Mouse (Mus musculus): ENCODE results near the gene Gm47995. TPM values are rescaled to one million over a fixed set of nuclear protein-coding genes. Genes with fewer than 3 reads are reported as not detected.

The Gm47995 gene
- polyA plus RNA-seq, 1 experiment: 0.41 TPM

DNA sequence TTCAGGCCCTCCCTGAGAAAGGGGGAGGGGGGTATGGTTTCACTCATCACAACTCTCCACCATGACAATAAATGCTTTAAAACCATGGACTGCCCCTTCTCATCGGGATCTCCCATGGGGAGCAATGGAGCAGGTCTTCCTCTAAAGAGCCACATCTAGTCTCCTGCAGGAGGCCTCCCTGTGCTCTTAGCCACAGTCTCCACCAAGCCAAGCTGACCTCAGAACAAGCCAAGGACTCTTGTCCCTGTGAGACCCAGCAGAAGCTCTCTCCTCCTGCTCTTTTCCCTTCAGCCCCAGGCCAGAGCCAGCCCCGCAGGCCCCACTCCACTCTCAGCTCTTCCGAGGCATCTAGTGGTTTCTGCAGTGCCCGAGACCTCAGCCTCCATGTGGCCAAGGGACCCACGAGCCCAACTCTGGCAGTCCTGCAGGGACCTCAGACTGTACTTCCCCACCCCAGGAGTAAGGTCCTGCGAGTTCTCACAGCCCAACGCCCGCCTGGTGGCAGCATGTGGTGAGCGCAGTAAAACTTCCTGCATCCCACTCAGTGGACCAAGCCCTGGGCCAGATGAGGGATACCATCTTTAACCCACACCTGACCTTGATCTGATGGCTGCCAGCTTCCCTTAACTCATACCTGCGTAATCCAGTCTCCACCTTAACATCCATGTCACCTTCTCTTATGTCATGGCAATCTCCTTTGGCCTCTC, 24.5 kb downstream of the Gm47995 start:
- DNase-seq (ENCODE audit: low read depth, low spot score): no peak
- 90% methylated on average over 10 of the region's 10 CpGs for WGBS

DNA sequence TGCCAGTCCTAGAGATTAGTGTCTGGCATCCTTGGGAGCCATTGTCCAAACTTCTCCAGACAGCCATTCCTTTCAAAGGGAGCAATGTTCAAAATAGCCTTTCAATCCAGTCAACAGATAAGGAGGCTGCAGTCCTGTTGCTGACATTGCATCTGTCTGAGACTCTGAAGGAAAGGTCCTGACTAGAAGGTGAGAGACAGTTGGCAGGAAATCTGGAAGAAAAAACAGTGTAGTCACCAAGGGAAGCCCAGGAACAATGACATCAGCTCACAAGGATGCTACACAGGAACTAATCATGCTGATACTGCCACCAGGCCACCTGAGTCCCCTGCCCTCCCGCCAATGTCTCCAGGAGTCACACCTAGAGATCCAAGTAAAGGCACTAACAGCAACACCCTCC, 25.1 kb downstream of the Gm47995 start:
- 82% methylated on average over 1 of the region's 1 CpGs for WGBS

DNA sequence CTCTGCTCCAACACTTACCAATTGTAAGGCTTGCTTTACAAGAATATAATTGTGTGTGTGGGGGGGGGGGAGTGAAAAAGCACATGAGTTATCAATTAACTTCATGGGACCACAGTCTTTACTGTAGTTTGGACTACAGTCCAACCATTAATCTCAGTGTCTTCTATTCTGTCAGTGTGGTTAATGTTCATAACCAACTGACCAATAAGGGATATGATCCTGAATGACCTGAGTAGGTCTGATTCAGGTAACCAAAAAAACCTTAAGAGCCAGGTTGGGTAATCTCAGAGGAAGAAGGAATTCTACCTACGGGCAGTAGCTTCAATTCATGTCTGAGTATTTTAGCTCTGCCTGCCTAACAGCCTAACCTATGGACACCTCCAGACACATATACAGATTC, 26.3 kb downstream of the Gm47995 start:
- 90% methylated on average over 1 of the region's 1 CpGs for WGBS
- no peak for DNase-seq (ENCODE audit: low read depth, low spot score)

More for the DNA sequence above, 25.1 kb downstream of the Gm47995 start:
- no peak for DNase-seq (ENCODE audit: low read depth, low spot score)

DNA sequence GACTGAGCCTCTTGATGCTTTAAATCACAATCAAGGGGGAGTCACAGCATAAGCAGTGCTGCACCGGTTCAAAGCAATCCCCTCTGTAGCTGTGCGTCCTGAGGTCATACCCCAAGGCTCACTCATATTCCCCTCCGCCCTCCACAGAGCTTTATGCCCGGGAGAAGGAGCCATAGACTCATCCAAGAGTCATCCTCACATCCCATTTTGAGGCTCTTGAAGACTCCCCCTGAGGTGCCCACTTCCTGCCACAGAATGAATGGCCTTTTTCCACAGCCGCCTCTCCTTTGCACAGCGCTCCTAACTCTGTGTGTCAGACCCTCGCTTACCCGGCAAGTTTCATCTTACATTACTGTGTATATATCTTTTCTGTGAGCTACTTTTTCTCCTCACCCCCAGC, 29.3 kb downstream of the Gm47995 start:
- no peak for DNase-seq (ENCODE audit: low read depth, low spot score)
- 85% methylated on average over 8 of the region's 8 CpGs for WGBS

DNA sequence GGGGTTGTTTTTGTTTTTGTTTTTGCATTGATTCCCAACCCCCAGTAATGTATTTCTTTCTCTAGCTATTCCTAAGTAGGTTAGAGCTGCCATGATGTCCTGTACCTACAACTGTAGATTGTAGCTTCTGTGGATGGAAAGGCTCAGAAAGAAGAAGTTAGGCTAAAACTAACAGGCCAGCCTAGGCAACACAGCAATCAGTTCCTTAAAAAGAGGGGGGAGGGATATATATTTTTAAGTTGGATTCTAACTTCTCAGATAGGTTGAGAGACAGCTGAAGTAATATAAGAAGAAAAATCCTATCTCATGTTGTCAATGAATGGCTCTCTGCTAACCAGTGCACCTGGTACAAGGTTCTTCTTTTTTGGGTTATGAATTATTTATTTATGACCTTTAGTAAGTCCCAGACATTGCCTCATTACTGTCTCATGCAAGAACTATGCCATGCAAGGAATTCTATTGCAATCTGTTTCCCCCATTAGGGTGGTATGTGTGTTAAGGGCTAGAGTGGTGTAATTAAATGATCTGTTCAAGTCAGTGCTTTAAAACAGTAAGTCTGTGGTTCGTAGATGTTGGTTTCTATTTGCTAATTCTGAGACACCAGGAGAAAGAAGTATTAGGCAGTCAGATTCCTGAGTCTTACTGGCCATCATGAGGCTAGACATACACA, 30.2 kb downstream of the Gm47995 start:
- WGBS: 77% methylated on average over 1 of the region's 1 CpGs
- no peak for DNase-seq (ENCODE audit: low read depth, low spot score)

DNA sequence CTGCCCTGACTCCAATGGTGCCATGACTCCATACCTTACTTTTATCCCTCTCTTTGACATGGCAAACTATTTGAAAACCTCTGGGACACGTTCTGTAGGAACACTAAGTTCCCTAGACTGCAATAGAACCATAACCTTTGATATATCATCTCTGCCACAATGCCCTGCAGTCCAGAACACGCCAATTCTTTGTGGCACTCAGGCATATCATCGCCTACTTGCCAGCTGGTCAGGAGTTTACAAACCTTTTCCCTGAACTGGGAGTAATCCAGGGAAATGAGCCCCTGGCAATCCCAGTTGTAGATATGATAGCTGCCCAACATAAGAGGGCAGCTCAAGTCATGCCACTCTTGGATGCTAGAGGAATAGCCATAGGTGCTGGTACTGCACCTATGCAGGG, 34.1 kb downstream of the Gm47995 start:
- no peak for DNase-seq (ENCODE audit: low read depth, low spot score)
- 78% methylated on average over 3 of the region's 3 CpGs for WGBS

DNA sequence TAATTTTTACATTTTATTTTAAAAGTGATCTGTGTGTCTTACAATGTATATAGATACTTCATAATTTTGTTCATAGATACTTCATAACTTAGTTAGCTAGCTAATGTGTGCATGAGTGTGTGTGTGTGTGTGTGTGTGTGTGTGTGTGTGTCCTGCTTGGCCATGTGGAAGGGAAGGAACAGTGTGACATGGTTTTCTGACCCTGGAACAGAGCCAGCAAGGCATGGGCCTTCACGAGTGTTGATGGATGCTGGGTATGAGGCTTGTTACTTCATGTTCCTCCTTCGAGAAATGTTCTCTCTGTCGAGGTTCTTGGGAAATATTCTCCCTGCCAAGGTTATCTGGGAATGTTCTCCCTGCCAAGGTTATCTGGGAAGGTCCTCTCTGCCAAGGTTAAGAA, 35.5 kb downstream of the Gm47995 start:
- DNase-seq (ENCODE audit: low read depth, low spot score): no peak
- WGBS: 75% methylated on average over 3 of the region's 3 CpGs

DNA sequence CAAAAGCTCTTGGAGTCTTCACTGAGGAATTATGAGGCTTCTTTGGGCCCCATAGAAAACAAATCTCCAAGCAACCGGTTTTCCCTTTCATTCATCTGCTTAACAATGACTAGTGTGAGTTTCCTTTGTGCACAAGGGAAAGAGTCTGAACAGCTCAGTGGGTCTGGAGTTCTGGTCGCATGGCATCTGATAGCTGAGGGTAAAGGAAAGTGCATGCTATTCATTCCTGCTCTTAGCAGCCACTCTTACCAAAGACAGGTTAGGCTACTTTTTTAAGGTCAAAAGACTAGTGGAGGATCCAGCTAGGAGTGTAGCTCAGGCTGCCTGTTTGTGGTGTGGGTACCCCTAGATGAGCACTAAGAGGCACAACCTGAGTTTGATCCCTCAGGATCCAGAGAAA, 37.3 kb downstream of the Gm47995 start:
- whole genome bisulfite sequencing: 82% methylated on average over 2 of the region's 2 CpGs
- DNase-seq (ENCODE audit: low read depth, low spot score): no peak

DNA sequence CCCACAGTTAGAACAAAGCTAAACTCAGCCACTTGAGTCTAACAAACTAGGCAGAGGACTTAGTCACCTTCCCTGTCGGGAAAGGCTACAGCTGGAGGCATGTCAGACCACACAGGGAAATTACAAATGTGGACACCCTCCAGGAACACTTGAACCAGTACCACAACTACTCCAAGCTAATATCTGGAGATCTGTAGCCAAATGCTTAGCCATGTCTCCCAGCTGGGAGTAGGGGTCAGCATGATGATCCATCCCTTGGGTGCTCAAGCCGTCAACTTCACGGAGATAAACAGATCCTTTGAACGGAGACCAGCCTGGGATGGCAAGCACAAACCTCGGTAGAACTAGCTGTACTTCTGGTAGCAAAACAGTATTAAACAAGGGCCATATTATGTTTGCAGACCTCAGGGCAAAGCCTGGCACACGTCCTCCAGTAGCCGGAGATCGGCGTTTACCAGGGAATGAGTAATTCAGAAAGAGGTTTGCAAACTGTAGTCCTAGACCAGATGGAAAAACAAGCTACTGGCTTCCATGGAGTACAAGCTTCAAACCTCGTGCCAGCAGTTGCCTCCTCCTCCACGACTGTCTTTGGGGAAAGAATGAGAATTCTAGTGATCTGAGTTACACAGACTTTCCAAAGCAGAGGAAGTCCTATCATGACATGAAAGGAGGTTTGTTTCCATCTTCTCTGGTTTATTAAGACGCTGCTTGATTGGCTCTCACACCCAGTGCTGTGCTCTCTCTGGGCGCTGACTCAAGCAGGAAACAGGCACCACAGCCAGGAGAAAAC, 38.1 kb downstream of the Gm47995 start:
- DNase-seq (ENCODE audit: low read depth, low spot score): no peak
- WGBS: 35% methylated on average over 13 of the region's 13 CpGs

DNA sequence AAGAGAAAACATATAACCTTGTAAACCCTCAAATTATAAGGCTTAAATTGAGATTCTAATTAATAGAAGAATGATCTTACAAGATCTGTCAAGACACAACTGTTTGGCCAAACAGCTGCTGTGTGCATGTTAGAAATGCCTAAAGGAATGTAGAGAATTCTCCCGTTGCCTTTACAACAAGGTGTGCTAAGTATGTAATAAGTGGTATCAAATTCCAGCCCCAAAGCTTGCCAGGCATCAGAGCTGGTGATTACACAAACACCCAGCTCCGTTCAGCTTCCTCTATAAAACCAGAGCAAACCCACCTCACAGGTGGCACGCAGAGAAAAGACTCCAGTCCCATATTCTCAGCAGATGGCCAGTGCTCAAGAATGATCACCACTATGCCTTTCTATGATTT, 39.5 kb downstream of the Gm47995 start:
- 29% methylated on average over 3 of the region's 3 CpGs for WGBS
- no peak for DNase-seq (ENCODE audit: low read depth, low spot score)

DNA sequence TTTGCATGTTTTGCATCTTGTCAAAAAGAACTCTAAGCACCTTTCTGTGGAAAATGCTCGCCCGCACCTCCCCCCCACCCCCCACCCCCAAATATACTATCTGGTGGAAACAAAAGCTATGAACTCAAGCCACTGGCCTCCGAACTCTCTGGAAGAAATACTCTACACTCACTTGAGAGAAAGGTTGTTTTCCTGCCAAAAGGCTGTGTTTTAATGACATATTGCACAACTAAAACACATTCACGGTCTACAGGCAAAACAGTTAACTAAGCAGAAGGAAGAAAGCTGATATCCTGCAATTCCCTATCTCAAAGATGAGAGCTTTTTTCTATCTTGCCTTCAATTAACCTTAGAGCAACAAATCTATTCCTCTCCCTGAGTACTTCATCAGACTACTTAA, 45.1 kb downstream of the Gm47995 start:
- no peak for DNase-seq (ENCODE audit: low read depth, low spot score)
- 74% methylated on average over 4 of the region's 4 CpGs for WGBS

DNA sequence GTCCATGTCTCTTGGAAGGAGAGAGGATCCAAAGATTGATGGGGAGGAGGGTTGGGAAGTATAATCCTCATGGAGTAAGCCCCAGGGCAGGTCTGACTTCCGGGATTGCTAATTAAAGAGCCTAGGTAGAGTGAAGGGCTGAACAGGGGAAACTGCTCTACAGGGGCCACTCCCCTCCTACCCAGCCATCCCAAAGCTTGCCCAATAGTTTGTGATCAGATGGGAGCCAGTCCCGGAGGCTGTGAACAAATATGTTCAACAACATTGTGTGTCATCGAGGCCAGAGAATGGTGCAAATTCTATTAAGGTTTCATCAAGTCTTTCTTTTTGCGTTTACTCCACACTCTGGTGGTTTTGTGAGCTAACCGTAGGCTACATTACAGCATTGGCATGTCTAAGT, 45.8 kb downstream of the Gm47995 start:
- 95% methylated on average over 5 of the region's 5 CpGs for WGBS
- DNase-seq (ENCODE audit: low read depth, low spot score): no peak

DNA sequence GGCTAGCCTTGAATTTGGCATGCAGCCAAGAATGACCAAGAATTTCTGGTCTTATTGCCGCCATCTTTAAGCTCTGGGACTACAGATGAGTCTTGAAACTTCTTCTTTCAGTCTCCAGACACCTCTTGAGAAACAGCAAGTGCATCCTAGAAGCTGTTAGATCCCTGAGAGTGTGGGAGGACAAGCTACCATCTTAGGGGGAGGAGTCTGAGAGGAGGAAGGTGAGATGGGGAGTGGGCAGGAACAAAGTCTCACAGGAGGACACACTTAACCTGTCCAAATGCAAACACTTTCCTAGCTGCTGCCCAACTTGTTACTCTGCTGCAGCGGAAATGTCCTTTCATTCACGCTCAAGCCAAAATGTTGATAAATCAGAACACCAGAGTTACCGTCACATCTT, 46.5 kb downstream of the Gm47995 start:
- 89% methylated on average over 4 of the region's 4 CpGs for WGBS
- no peak for DNase-seq (ENCODE audit: low read depth, low spot score)

DNA sequence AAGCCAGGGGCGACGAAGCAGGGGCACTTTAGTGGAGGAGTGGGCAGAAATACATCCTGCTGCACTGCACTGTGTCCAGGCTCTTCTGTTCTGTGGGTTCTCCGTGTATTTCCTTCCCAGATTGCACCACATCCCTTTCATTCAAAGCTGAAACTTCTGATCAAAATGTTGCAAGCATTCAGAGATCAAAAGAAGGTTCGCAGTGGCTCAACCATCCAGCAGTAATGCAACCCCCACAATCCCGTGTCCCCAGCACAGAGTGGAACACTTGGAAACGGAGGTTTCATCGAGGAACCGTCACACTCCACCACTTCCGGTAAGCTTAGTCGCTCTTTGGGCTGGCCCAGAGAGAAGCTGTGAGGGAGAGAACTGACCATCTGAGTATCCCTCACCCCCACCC, 46.9 kb downstream of the Gm47995 start:
- no peak for DNase-seq (ENCODE audit: low read depth, low spot score)
- WGBS: 85% methylated on average over 10 of the region's 10 CpGs

DNA sequence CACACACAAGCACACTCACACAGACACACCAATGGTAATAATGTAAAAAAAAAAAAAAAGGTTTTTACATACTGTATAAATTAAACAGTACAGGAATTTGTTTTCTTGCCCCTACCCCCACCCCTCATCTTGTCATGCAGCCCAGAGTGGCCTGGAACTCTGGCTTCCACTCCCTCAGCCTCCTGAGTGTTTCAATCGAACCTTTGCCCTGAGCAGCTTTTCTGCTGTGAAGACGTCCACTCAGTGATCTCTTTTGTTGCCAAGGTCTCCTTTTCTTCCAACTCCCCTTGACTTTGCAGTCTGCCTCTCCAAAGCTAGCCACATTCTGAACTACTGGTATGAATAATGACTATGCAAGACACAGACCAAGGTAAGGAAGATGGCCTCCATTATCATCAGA, 47.6 kb downstream of the Gm47995 start:
- WGBS: 58% methylated on average over 2 of the region's 2 CpGs
- DNase-seq (ENCODE audit: low read depth, low spot score): no peak

Other genes with a start within 250 kb of the Gm47995 start
- gene Hmcn1, start 205.0 kb upstream of the Gm47995 start, polyA plus RNA-seq (2012; rRNA removed): 2.5 and 6.8 TPM in 2 replicates
- 0.08 and 0.19 TPM in 2 replicates for gene Gm47985, start 15.9 kb upstream of the Gm47995 start, polyA plus RNA-seq (2012; rRNA removed)
- 0.22 and 0.43 TPM in 2 replicates for gene Gm8947, start 6.1 kb upstream of the Gm47995 start, polyA plus RNA-seq (2012; rRNA removed)
- 0.15 and 0.84 TPM in 2 replicates for gene 3110040M04Rik, start 5.7 kb downstream of the Gm47995 start, polyA plus RNA-seq (2012; rRNA removed)
- 0.30 TPM in 1 of 2 replicates, not detected in the other for gene Gm47996, start 11.7 kb downstream of the Gm47995 start, polyA plus RNA-seq (2012; rRNA removed)
- 66.2 and 106 TPM in 2 replicates for gene Ivns1abp, start 146.0 kb downstream of the Gm47995 start, polyA plus RNA-seq (2012; rRNA removed)
- gene Swt1, start 230.0 kb downstream of the Gm47995 start, polyA plus RNA-seq (2012; rRNA removed): 7.4 and 14.0 TPM in 2 replicates
- 12.2 and 18.9 TPM in 2 replicates for gene Trmt1l, start 230.1 kb downstream of the Gm47995 start, polyA plus RNA-seq (2012; rRNA removed)